Mouse (Mus musculus) left cerebral cortex, adult 18-20 months (tissue): Measurements from ENCODE around the gene A330070K13Rik. TPM values are rescaled to one million over a fixed set of nuclear protein-coding genes. Genes with fewer than 3 reads are reported as not detected.
A peak's percentile ranks its signal among the peaks of the same experiment; 100 is the strongest.

Experiments used
- DNase-seq, 2 experiments: peaks; one replicate each; pipeline ENCODE4 v3.0.0; 2021 to 2022; ENCODE audit warnings: low spot score in 2 of 2, mixed read lengths in 1 of 2
- long read RNA-seq, 2 experiments: library from polyadenylated mRNA; stranded (forward); transcript quantifications; one replicate each; pipeline ENCODE4 v2.0.0; 2021
- total RNA-seq, 2 experiments: library from RNA; stranded (reverse); gene quantifications; 2 replicates each; pipeline ENCODE4 v1.2.3; 2021

Gene A330070K13Rik
- 1 to 10 TPM; 1.0 to 1.3 TPM for total RNA-seq
- long read RNA-seq, experiment 1, result 0 reads
- long read RNA-seq, experiment 2, result 0 reads

DNA sequence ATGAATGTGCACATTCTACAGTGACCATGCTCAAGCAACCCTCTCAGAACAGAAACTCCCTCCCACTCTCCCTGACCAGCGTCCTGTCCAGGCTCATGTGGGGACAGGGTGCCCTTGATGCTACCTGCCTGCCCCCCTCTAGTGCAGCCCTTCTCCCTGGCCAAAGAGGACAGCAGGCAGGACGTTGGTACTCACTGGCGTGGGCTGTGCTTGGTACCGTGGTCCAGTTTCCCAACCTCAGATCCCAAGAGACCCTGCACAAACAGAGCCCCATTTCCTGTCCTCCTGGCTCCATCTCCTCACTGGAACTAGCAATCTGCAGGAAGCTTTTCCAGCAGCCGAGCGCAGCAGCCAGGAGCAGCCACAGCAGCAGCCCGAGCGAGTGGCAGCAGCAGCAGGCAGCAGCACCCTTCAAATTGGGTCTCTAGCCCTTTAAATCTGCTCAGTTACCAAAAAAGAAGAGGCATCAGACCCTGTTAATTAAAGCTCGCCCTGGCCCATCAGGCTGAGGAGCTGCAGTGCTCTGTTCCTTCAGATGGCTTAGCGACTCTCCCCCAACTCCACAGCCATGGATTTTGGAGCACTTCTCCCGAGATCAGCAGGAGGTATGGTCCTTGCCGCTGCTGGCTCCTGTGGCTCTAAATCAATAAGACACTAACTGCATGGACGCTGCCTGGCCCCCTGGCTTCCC lies at the start of gene A330070K13Rik:
Gene A330070K13Rik, minus strand, starts transcription at position 410 of the 691 bp plus-strand sequence.
- peak; percentile 25 to 28 for DNase-seq

- DNase-seq, result peak in 1 of 2 experiments; percentile 28
Measured at GRCm38 (mm10) chr5:130411516-130411915, 27.1 kb upstream of the A330070K13Rik start.

- no peak for DNase-seq
Measured at GRCm38 (mm10) chr5:130409706-130410105, 25.3 kb upstream of the A330070K13Rik start.

- peak; percentile 53 to 64 for DNase-seq
Measured at GRCm38 (mm10) chr5:130405201-130405600, 20.8 kb upstream of the A330070K13Rik start.

GRCm38 (mm10) chr5:130400136-130400917 lies 15.9 kb upstream of the A330070K13Rik start:
- DNase-seq, result no peak

DNA sequence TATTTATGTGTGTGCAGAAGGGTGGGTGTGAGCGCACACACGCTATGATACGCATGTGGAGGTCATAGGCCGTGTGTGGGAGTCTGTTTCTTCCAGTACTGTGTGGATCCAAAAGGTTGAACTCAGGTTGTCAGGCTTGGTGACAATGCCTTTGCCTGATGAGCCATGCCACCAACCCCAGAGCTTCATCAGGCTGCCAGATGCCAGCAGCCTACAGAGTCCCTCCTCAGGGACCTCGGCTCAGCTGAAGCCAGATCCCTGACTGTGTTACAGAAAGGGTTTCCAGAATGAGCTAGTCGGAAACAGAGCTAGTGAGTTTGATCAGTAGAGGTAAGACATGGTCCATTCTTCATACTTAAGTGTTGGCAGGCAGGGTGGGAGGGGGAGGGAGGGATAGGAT lies 10.7 kb upstream of the A330070K13Rik start:
- no peak for DNase-seq

DNA sequence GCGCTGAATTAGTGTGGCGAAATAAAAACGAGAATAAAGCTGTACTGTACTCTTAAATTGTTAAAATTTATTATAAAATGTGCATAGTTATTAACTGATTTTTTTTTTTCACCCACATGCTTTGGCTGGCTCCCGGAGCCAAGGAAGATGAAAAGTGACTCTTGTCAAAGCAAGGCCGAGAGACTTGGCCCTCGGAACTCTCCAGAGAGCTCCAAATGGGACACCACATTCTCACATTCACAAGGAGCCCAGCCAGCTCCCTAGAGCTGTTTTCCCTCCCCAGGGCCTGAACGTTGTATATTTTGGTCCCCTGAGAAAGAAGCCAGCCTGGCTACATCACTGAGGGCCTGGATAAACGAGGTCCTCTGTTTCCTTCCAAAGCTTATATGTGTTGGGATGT lies 10.0 kb upstream of the A330070K13Rik start:
- no peak for DNase-seq

DNA sequence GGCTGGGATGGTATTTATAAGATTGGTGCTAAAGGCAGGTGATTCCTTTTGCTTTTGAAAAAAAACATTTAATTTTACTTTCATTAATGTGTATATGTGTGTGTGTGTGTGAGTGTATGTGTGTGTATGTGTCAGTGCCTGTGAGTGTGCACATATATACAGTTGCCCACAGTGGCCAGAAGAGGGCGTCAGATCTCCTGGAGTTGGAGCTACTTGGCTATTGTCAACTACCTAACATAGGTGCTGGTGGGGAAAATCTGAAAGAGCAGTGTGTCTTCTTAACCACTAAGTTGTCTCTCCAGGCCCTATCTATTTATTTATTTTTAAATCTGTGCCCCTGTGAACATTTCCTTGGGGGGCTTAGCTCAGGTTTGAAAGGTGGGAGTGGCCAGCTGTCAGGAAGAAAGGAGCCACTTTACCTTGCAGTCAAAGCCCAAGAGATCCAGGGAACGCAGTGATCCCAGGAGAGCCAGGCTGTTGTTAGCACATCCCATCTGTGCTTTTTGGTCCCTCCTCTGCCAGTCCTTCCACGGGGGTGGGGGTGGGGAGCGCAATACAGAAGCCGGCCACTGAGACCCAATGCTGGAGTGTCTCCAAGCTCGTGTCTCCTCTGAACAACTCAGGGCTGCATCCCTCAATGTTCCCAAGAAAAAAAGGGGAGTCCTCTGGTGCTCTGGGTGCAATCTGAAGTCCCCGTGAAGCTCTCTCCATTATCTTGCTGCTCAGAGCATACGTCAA lies 9.4 kb upstream of the A330070K13Rik start:
- DNase-seq, result no peak

DNA sequence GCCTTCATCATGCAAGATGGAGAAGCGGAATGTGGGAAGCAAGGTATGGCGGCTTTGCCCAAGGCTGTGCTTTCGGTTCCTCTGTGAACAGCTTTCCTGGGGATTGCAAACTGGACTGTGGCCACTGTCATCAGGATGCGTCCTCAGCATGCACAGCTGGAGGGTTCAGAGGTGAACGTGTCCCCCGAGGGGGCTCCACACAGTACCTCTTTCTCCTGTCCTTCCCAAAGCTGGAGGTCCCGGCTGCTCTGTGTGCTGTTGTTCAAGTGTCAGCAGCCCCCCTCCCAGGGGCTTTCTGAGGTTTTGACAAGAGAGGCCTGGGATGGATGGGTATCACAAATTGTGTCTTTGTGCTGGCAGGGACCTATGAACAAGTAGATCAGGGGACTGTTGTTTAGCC lies 2.0 kb upstream of the A330070K13Rik start:
- no peak for DNase-seq

GRCm38 (mm10) chr5:130375411-130375810 lies 9.0 kb downstream of the A330070K13Rik start:
- DNase-seq, result no peak

DNA sequence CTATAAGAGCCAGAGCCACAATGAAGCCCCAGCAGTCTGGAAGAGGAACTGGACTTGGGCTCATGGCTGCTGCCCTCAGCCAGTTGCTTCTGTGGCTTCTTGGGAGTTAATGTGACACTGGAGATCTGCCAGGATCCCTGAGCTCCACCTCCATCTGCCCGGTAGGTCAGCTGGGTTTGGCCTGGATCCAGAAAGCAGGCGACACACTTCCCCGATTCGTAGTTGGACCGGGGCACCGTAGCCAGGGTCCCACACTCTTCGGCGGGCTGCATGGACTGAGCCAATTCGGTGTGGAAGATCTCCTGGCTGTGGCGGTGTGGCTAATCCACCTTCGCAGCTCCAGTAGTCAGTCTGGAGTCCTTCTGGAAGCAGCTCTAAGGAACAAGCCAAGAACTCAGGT lies 15.2 kb downstream of the A330070K13Rik start, which contains the start of gene Caln1:
Gene Caln1, plus strand, starts transcription at position 219 of the 400 bp plus-strand sequence.
- DNase-seq, result no peak

GRCm38 (mm10) chr5:130368236-130368635 lies 16.2 kb downstream of the A330070K13Rik start:
- DNase-seq, result no peak

- DNase-seq, result no peak
Measured at GRCm38 (mm10) chr5:130363773-130364172, 20.7 kb downstream of the A330070K13Rik start.

- no peak for DNase-seq
Measured at GRCm38 (mm10) chr5:130363111-130363510, 21.3 kb downstream of the A330070K13Rik start.

- DNase-seq, result no peak
Measured at GRCm38 (mm10) chr5:130355223-130355622, 29.2 kb downstream of the A330070K13Rik start.

- no peak for DNase-seq
Measured at GRCm38 (mm10) chr5:130345871-130346270, 38.6 kb downstream of the A330070K13Rik start.

- DNase-seq, result no peak
Measured at GRCm38 (mm10) chr5:130344999-130345398, 39.4 kb downstream of the A330070K13Rik start.

DNA sequence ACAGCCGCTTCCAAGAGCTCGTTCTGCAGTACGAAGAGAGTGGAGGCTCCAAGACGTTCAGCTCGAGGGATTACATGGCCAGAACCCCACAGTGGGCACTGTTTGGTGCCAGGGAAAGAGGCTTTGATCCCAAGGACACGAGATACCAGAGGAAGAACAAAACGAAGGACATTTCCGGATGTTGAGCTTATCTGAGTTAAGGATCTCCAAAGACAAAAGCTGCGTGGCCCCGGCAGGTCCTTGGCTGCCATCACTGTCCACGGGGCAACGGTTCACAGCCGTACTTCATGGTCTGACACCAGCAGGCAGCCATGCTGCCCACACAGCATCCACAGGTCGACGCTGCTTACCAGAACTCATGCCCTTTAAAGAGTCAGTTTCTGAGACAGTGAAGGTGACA lies 43.8 kb downstream of the A330070K13Rik start:
- DNase-seq, result no peak

DNA sequence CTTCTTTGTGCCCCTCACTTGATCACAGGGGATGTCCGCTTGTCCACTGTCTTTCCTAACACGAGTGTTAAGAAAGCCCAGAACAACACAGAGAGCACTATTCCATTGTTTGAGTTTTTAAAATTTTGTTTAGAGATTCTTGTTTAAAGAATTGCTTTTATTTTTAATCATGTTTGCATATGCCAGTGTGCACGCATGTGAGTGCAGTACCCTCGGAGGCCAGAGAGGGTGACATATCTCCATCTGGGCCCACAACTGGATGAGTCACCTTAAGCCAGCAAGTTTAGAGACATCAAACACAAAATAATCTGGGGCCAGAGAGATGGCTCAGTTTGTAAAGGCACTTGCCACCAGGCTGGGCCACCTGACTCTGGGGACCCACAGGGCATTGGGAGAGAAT lies 49.0 kb downstream of the A330070K13Rik start:
- DNase-seq, result no peak

GRCm38 (mm10) chr5:130333971-130334370 lies 50.5 kb downstream of the A330070K13Rik start:
- DNase-seq, result no peak

GRCm38 (mm10) chr5:130333566-130333965 lies 50.9 kb downstream of the A330070K13Rik start:
- DNase-seq, result no peak

DNA sequence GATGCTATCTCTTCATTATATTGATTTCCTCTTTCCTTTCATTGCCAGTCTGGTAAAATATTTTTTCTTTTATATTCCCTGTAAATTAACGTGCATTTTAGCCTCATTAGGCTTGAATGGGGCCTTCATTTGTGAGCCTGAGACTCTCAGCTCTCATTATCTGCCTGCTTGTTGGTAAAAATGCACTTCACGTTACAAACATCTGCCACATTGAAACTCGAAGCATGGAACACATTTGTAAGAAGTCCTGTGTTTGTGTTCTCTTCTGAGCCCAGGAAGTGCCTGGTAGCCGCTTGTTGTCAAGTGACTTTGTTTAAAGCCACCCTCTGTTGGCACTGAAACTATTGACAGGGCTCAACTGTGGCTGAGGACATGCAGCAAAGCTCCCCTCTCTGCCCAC lies 53.2 kb downstream of the A330070K13Rik start:
- no peak for DNase-seq
